In the genomic region with DNA sequence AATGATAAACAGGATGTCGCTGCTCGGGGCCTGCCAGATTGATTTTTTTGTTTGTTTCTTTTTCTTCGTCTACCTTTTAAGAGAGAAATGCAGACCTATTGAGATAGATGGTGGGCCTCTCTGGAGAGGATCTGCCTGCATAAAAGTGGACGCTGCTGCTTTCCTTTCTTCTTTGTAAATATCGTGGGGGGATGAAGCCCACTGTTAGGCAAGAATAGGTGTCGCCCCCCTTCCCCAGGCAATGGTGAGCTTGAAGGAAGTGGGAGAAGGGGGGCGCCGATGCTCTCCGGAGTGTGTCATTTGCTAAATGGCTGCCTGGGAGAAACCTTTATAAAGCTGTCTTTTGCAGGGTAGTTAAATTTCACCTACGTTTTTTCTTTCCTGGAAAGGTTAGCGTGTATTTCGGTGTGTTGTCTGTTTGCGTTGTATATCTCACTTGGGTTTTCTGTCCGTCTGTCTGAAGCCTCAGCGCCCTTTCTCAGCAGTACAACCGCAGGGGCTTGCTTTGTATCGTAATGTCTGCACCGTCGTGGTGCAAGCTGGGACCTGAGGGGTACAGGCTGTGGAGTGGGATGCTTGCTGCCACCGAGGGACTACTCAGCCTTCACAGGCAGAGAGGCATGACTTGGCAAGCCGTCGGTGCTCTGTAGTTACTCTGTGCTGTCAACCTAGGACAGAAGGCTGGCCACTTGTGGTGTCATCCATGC, we compare ENCODE assay signal across 8 mouse cellular contexts. TPM values are rescaled to one million over a fixed set of nuclear protein-coding genes. Genes with fewer than 3 reads are reported as not detected.
DNase-seq lines count a peak whose midpoint lies in the region; ATAC-seq lines count a peak whose summit lies in the region.

No protein-coding gene starts in this region.

- H3K9ac ChIP-seq in limb, embryonic 15.5 days, result peak overlapping the region; percentile 98

- peak overlapping the region; percentile 82 for H3K4me2 ChIP-seq in limb, embryonic 15.5 days

- 0% methylated on average over 22 of the region's 22 CpGs for WGBS in limb, embryonic 15.5 days

- H3K36me3 ChIP-seq in limb, embryonic 15.5 days, result no peaks in the 10 kb centered on the region

- no peaks in the 10 kb centered on the region for H3K9me3 ChIP-seq in limb, embryonic 15.5 days

- ATAC-seq in limb, embryonic 15.5 days (ENCODE audit: insufficient number of reproducible peaks, low FRiP score, low TSS enrichment, low read depth), result no peak

- H3K27me3 ChIP-seq in limb, embryonic 15.5 days, result no peaks in the 10 kb centered on the region

- peak overlapping the region; percentile 98 for H3K27ac ChIP-seq in limb, embryonic 15.5 days

- peaks cover 52% of the 10 kb centered on the region for H3K4me1 ChIP-seq in limb, embryonic 15.5 days

- peak overlapping the region; percentile 79 for H3K4me3 ChIP-seq in limb, embryonic 15.5 days

- peak; percentile 70 for DNase-seq in cerebellum, adult 11-12 months
- DNase-seq in cerebellum, postnatal 4 days (ENCODE audit: low spot score in 2 of 2), result no peak
- DNase-seq in B cell, adult 2 months, result peak; percentile 39 to 48
- DNase-seq in cerebellum, postnatal 36 days, result peak; percentile 55 to 56
- peak; percentile 38 for DNase-seq in heart, postnatal 4 days
- DNase-seq in naive thymus-derived CD4-positive, alpha-beta T cell, adult 2 months (ENCODE audit: low read depth), result peak; percentile 70
- DNase-seq in urinary bladder, postnatal 25 days (ENCODE audit: low spot score), result no peak

RNA-seq across cellular contexts. Expression of a gene that starts 0.9 kb away (rescaled TPM):
- total RNA-seq in heart, postnatal 4 days (2021), result 100 to 1,000 TPM; 138 to 145 TPM
- 40.8 and 44.8 TPM in 2 replicates for polyA plus RNA-seq in limb, embryonic 15.5 days (2015; fragmentation: Nextera tagmentation; extraction: Ambion mirVana)

RNA-seq across cellular contexts. Expression of a gene that starts 56.5 kb away (rescaled TPM):
- total RNA-seq in heart, postnatal 4 days (2021), result 10 to 100 TPM; 15.7 to 20.5 TPM
- polyA plus RNA-seq in limb, embryonic 15.5 days (2015; fragmentation: Nextera tagmentation; extraction: Ambion mirVana), result 7.2 and 11.3 TPM in 2 replicates

Comparison
In these comparisons a context has a peak if more than half of its experiments do, and no peak if none do; other contexts are left out.
1. DNase-seq: peak in cerebellum, adult 11-12 months (single experiment), B cell, adult 2 months (2 of 2), cerebellum, postnatal 36 days (2 of 2), heart, postnatal 4 days (single experiment) and naive thymus-derived CD4-positive, alpha-beta T cell, adult 2 months (single experiment); none in cerebellum, postnatal 4 days (0 of 2) and urinary bladder, postnatal 25 days (single experiment).